Mouse (Mus musculus) Patski (cell line): ENCODE data around the gene Rnf141. TPM values are rescaled to one million over a fixed set of nuclear protein-coding genes. Genes with fewer than 3 reads are reported as not detected.
A peak's percentile ranks its signal among the peaks of the same experiment; 100 is the strongest.

Source experiments
- ATAC-seq: fragments of 100-300 bp; one replicate; pipeline ENCODE4 v1.8.0; 2021
- CTCF ChIA-PET: fragments of 350-600 bp; sonication (Branson Sonifier 250); formaldehyde crosslinking; loops from one replicate; lab custom pipeline; 2022; ENCODE audit warnings: inconsistent platforms; lab: Charles Lee
- POLR2A ChIA-PET: fragments of 350-600 bp; sonication (Branson Sonifier 250); formaldehyde crosslinking; loops from one replicate; lab custom pipeline; 2022; ENCODE audit warnings: antibody characterized with exemption, inconsistent platforms; lab: Charles Lee
- DNase-seq: peaks from one replicate; pipeline ENCODE4 v3.0.0-alpha.2; 2011; ENCODE audit warnings: low read depth, low spot score
- H3K27me3 ChIP-seq: fragments of 371-371 bp; one replicate; pipeline ENCODE4 v1.5.1; 2021
- CTCF ChIP-seq: fragments of 100-300 bp; IDR thresholded peaks from one replicate; pipeline ENCODE4 v1.5.1; 2021
- in situ Hi-C: fragments of 300-500 bp; cut with MboI; formaldehyde crosslinking; loops from 3 replicates; pipeline ENCODE4 v1.11.1; 2018; ENCODE audit warnings: low pct_unique_long_range_greater_than_20kb, mixed read lengths
- polyA plus RNA-seq: library from polyadenylated mRNA; unstranded; gene quantifications from one replicate; pipeline ENCODE4 v1.2.3, GENCODE M21; 2021

Rnf141 gene
- polyA plus RNA-seq, 1 experiment from 2014 or later: 19.7 TPM

- TF ChIP-seq CTCF: no peak
- ChIA-PET POLR2A (interaction anchor here (1.1 kb wide), 1 partner anchor 10 kb away, joined by 3 read pairs; the partner anchor contains the start of gene Rnf141), CTCF (interaction anchor here (1.0 to 2.2 kb wide), 3 partner anchors 10 to 71 kb away, joined by 3 to 10 read pairs (median 3); partner anchors contain the start of gene Rnf141)
- in situ Hi-C loops: no loop called here
- ATAC-seq: no peak
- no peaks in the 10 kb centered on the region for H3K27me3 ChIP-seq
- DNase-seq: no peak
These were observed 10.2 kb downstream of the Rnf141 start for GRCm38 (mm10) chr7:110834018-110834417.

- ATAC-seq (no peak), DNase-seq (no peak)
- ChIA-PET CTCF (interaction anchor here (1.0 to 2.2 kb wide), 3 partner anchors 11 to 103 kb away, joined by 3 to 10 read pairs (median 3); partner anchors contain the start of gene Rnf141), POLR2A (no interaction called here)
- in situ Hi-C loops: no loop called here
- no peaks in the 10 kb centered on the region for H3K27me3 ChIP-seq
- TF ChIP-seq CTCF: no peak
These were observed 11.2 kb downstream of the Rnf141 start for GRCm38 (mm10) chr7:110833024-110833423.

GRCm38 (mm10) chr7:110823995-110824953 is 20.0 kb downstream of the Rnf141 start:
- no peaks in the 10 kb centered on the region for H3K27me3 ChIP-seq
- ATAC-seq (no peak), DNase-seq (no peak)
- in situ Hi-C loops: loop anchor here (5.0 kb wide), 1 partner anchor 193 kb away; no protein-coding TSS in a partner anchor
- CTCF ChIA-PET: interaction anchor here (2.9 kb wide), 1 partner anchor 106 kb away, joined by 8 read pairs; no protein-coding TSS in a partner anchor
- POLR2A ChIA-PET: no interaction called here
- TF ChIP-seq CTCF: no peak

- no peak for DNase-seq
- ATAC-seq: peak; percentile 12
- in situ Hi-C loops: loop anchor here (5.0 kb wide), 1 partner anchor 194 kb away; no protein-coding TSS in a partner anchor
- no peaks in the 10 kb centered on the region for H3K27me3 ChIP-seq
- TF ChIP-seq CTCF: no peak
- ChIA-PET POLR2A (no interaction called here), CTCF (interaction anchor here (2.9 kb wide), 1 partner anchor 106 kb away, joined by 8 read pairs; no protein-coding TSS in a partner anchor)
These were observed 20.7 kb downstream of the Rnf141 start for GRCm38 (mm10) chr7:110823593-110823992.

- no peaks in the 10 kb centered on the region for H3K27me3 ChIP-seq
- in situ Hi-C loops: loop anchor here (5.0 kb wide), 1 partner anchor 194 kb away; no protein-coding TSS in a partner anchor
- ATAC-seq (no peak), DNase-seq (no peak)
- TF ChIP-seq CTCF: no peak
- CTCF ChIA-PET: interaction anchor here (2.9 kb wide), 1 partner anchor 107 kb away, joined by 8 read pairs; no protein-coding TSS in a partner anchor
- POLR2A ChIA-PET: no interaction called here
These were observed 21.2 kb downstream of the Rnf141 start for GRCm38 (mm10) chr7:110823076-110823475.

- no peak for TF ChIP-seq CTCF
- POLR2A ChIA-PET: no interaction called here
- no peaks in the 10 kb centered on the region for H3K27me3 ChIP-seq
- in situ Hi-C loops: loop anchor here (5.0 kb wide), 1 partner anchor 195 kb away; no protein-coding TSS in a partner anchor
- DNase-seq (no peak), ATAC-seq (no peak)
- CTCF ChIA-PET: interaction anchor here (2.2 kb wide), 1 partner anchor 108 kb away, joined by 8 read pairs; no protein-coding TSS in a partner anchor
These were observed 22.2 kb downstream of the Rnf141 start for GRCm38 (mm10) chr7:110822055-110822454.

- DNase-seq (no peak), ATAC-seq (no peak)
- in situ Hi-C loops: loop anchor here (5.0 kb wide), 1 partner anchor 196 kb away; no protein-coding TSS in a partner anchor
- POLR2A ChIA-PET: no interaction called here
- H3K27me3 ChIP-seq: no peaks in the 10 kb centered on the region
- TF ChIP-seq CTCF: no peak
- CTCF ChIA-PET: interaction anchor here (1.4 to 2.2 kb wide), 2 partner anchors 20 to 109 kb away, joined by 3 to 8 read pairs; no protein-coding TSS in a partner anchor
These were observed 22.6 kb downstream of the Rnf141 start for GRCm38 (mm10) chr7:110821653-110822052.

- no peak for DNase-seq
These were observed 23.2 kb downstream of the Rnf141 start for GRCm38 (mm10) chr7:110821068-110821467.

GRCm38 (mm10) chr7:110818787-110819350 is 25.4 kb downstream of the Rnf141 start:
- TF ChIP-seq CTCF: no peak
- in situ Hi-C loops: no loop called here
- ChIA-PET POLR2A (no interaction called here), CTCF (no interaction called here)
- ATAC-seq: no peak
- no peak for DNase-seq
- H3K27me3 ChIP-seq: no peaks in the 10 kb centered on the region

More at GRCm38 (mm10) chr7:110821068-110821467, 23.2 kb downstream of the Rnf141 start:
- in situ Hi-C loops: loop anchor here (5.0 kb wide), 1 partner anchor 196 kb away; no protein-coding TSS in a partner anchor
- POLR2A ChIA-PET: no interaction called here
- no peaks in the 10 kb centered on the region for H3K27me3 ChIP-seq
- TF ChIP-seq CTCF: peak; percentile 53
- CTCF ChIA-PET: interaction anchor here (0.7 to 2.2 kb wide), 7 partner anchors 9 to 123 kb away, joined by 3 to 8 read pairs (median 3); partner anchors contain the start of gene Rnf141
- no peak for ATAC-seq

- ChIA-PET CTCF (interaction anchor here (1.3 to 1.8 kb wide), 2 partner anchors 96 to 112 kb away, joined by 4 read pairs; no protein-coding TSS in a partner anchor), POLR2A (no interaction called here)
- no peaks in the 10 kb centered on the region for H3K27me3 ChIP-seq
- in situ Hi-C loops: no loop called here
- no peak for TF ChIP-seq CTCF
- no peak for DNase-seq
- ATAC-seq: no peak
These were observed 26.1 kb downstream of the Rnf141 start for GRCm38 (mm10) chr7:110818206-110818605.
